Mouse (Mus musculus) limb, embryonic 11.5 days (tissue): Measurements from ENCODE around the gene Tox3. TPM values are rescaled to one million over a fixed set of nuclear protein-coding genes. Genes with fewer than 3 reads are reported as not detected.

Source experiments
- ATAC-seq: fragments of 200-750 bp; cut with Nextera tagmentation; 2 replicates; pipeline ENCODE4 v1.8.0; 2017; ENCODE audit warnings: low read depth; ENCODE audit not compliant: insufficient number of reproducible peaks, low FRiP score, low TSS enrichment
- DNase-seq: peaks from one replicate; pipeline ENCODE4 v3.0.0-alpha.2; 2015; ENCODE audit warnings: low spot score
- H3K27ac ChIP-seq: fragments of 300-500 bp; sonication (generic); replicated peaks from 2 replicates; pipeline ENCODE4 v1.5.1; 2014; ENCODE audit warnings: low read depth, mild to moderate bottlenecking, low read length
- H3K27me3 ChIP-seq: fragments of 300-500 bp; sonication (generic); 2 replicates; pipeline ENCODE4 v1.6.1; 2014; ENCODE audit warnings: mild to moderate bottlenecking, low read length, mixed read lengths; ENCODE audit not compliant: control insufficient read depth, insufficient read depth
- H3K36me3 ChIP-seq: fragments of 300-500 bp; sonication (generic); 2 replicates; pipeline ENCODE4 v1.6.1; 2014; ENCODE audit warnings: mild to moderate bottlenecking, low read length, moderate library complexity, mixed read lengths; ENCODE audit not compliant: control insufficient read depth, insufficient read depth
- H3K4me1 ChIP-seq: fragments of 300-500 bp; sonication (generic); 2 replicates; pipeline ENCODE4 v1.6.1; 2014; ENCODE audit warnings: low read length, mixed read lengths; ENCODE audit not compliant: control insufficient read depth, insufficient read depth
- H3K4me2 ChIP-seq: fragments of 300-500 bp; sonication (generic); 2 replicates; pipeline ENCODE4 v1.6.1; 2014; ENCODE audit warnings: low read depth, mild to moderate bottlenecking, moderate library complexity; ENCODE audit not compliant: severe bottlenecking
- H3K4me3 ChIP-seq: fragments of 300-500 bp; sonication (generic); 2 replicates; pipeline ENCODE4 v1.5.1; 2014; ENCODE audit warnings: low read depth, low read length
- H3K9ac ChIP-seq: fragments of 300-500 bp; sonication (generic); 2 replicates; pipeline ENCODE4 v1.6.1; 2014; ENCODE audit warnings: mild to moderate bottlenecking, low read length
- H3K9me3 ChIP-seq: fragments of 300-500 bp; sonication (generic); 2 replicates; pipeline ENCODE4 v1.6.1; 2016; ENCODE audit warnings: low read length; ENCODE audit not compliant: control insufficient read depth
- WGBS: fragments of 180-500 bp; shearing (Covaris S2); extraction: QIAGEN DNeasy Blood & Tissue Kit; methylation state at CpG from one replicate; pipeline ENCODE4 v1.1.7; 2014; 5-methylcytosine and 5-hydroxymethylcytosine counted together
- polyA plus RNA-seq: library from polyadenylated mRNA; unstranded; fragments of >200 nt; fragmentation: Nextera tagmentation; extraction: Ambion mirVana; gene quantifications from 2 replicates; pipeline ENCODE4 v1.2.1, GENCODE M21; 2014

The Tox3 gene
- polyA plus RNA-seq, 1 experiment from 2014 or later, result 8.3 TPM

DNA sequence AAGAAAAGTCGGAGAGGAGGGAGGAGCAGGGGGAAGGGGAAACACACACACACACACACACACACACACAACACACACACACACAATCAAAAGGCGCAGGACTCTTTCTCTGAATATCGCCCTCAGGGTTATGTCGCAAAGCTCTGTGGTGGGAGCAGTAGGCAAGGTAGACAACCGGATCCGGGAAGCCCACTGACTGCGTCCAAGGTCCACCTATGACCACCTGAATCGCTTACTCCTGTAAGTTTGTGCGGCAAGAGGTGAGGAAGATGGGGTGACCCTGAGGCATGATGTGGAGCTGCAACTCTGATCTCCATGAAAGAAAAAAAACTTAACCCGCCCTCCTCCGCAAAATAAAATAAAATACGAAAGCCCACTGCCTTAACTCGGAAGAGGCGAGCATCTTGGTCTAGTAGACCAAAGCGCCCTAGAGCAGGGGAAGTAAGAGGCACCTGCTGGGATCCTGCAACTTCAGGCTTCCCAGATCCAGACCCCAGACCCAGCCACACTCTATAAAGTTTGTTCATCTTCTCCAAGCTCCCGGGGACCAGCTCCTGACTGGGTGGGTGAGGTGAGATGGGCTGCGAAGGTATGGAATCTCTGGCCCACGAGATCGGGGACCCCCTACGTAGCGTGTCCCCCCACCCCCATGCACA, 1.1 kb downstream of the Tox3 start:
- no peak for DNase-seq

DNA sequence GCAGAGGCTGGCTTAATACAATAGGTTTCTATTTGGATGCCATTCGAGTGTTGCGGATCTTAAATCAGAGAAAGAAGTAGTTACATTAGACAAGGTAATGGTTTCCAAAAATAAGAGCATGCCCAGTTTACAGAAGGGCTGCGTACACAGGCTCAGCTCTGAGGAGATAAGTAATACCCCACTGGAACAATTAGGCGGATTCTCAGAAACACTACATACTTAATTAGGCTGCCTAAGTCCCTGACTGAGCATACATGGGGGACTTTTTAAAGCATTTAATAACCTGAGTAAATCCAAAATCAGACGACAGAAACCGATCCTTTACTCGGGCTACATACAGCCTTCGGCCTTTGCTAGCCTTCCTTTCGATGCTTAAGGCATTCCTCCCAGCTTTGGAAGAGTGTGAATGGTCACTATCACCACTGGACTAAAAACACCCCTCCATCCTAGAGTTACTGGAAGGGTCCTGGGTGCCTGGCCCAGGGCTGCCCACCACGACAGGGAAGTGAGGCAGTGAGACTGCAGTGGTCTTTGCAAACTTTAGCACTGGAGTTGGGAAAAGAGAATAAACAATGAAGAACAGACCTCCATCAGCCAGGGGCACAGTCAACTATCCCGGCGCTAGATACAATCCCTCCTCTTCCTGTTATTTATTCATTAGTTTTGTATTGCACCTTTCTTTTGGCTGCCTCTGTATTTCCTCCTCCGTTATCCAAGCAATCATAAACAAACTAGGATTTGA, 1.8 kb downstream of the Tox3 start:
- 46% methylated on average over 13 of the region's 13 CpGs for WGBS
- peak overlapping the region; percentile 83 for H3K4me2 ChIP-seq
- H3K36me3 ChIP-seq, result no peaks in the 10 kb centered on the region
- H3K4me3 ChIP-seq, result peak overlapping the region; percentile 63
- DNase-seq (no peak), ATAC-seq (no peak)
- H3K4me1 ChIP-seq, result peaks cover 3% of the 10 kb centered on the region; the same call in 1 of the 2 replicates
- H3K9ac ChIP-seq, result no peak overlapping the region
- no peaks in the 10 kb centered on the region for H3K9me3 ChIP-seq
- no peak overlapping the region for H3K27ac ChIP-seq
- no peaks in the 10 kb centered on the region for H3K27me3 ChIP-seq

More for the DNA sequence above, 1.1 kb downstream of the Tox3 start:
- Histone ChIP-seq H3K9me3 (no peaks in the 10 kb centered on the region), H3K27me3 (no peaks in the 10 kb centered on the region), H3K4me2 (peak overlapping the region; percentile 83), H3K4me1 (peaks cover 3% of the 10 kb centered on the region; the same call in 1 of the 2 replicates), H3K27ac (no peak overlapping the region), H3K4me3 (peak overlapping the region; percentile 63), H3K9ac (peak overlapping the region; percentile 91), H3K36me3 (no peaks in the 10 kb centered on the region)
- WGBS, result 2% methylated on average over 21 of the region's 21 CpGs
- ATAC-seq, result 0 out of 2 replicates have a peak, but pooled peaks have one; percentile 16

DNA sequence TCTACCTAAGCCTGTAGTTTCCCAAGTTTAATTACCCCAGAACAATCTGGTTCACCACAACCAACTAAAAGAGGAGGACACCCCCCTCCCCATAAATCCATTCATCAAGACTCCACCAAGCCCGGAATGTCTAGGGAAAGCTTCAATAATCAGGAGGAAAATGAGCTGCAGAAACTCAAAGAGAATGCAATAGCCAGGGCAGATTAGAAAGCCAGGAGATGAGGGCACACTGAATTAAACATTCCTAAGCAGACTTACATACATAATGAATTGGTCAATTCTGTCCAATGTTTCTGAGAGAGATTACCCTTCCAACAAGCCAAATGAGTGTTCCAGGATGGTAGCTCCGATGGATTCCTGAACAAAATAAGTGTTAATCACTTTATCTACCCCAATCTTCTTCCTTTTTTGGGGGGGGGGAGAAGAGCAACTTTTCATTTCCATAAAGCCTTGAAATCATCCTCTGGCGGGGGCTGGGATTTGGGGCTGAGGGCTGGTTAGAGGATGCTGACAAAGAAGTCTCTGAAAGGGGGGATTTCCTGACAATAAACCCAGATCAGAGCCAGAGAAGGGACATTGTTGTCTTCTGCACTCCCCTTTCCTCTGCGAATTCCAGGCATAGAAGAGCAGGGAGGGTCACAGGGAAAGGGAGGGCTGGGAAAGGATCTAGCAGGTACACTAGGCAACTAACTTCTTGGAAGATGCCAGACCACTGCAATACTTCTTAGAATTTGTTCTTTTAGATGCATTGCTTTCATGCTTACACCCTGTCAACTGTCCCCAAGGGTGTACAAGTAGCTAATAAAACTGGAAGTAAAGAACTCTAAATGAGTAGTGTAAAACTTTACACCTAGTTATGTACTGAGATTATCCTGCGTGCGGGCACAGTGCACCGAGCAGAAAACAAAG, 17.5 kb downstream of the Tox3 start:
- ATAC-seq (no peak), DNase-seq (no peak)
- no peaks in the 10 kb centered on the region for H3K27me3 ChIP-seq
- no peaks in the 10 kb centered on the region for H3K4me1 ChIP-seq
- H3K4me2 ChIP-seq, result no peak overlapping the region
- no peaks in the 10 kb centered on the region for H3K36me3 ChIP-seq
- no peak overlapping the region for H3K4me3 ChIP-seq
- no peak overlapping the region for H3K27ac ChIP-seq
- no peaks in the 10 kb centered on the region for H3K9me3 ChIP-seq
- no peak overlapping the region for H3K9ac ChIP-seq
- WGBS, result 75% methylated on average over 7 of the region's 7 CpGs

GRCm38 (mm10) chr8:90323824-90324223, 24.3 kb downstream of the Tox3 start:
- Histone ChIP-seq H3K9me3 (no peaks in the 10 kb centered on the region), H3K36me3 (no peaks in the 10 kb centered on the region), H3K9ac (no peak overlapping the region), H3K4me3 (no peak overlapping the region), H3K27me3 (no peaks in the 10 kb centered on the region), H3K4me2 (no peak overlapping the region), H3K27ac (no peak overlapping the region), H3K4me1 (no peaks in the 10 kb centered on the region)
- WGBS, result 19% methylated on average over 4 of the region's 4 CpGs
- ATAC-seq (no peak), DNase-seq (no peak)

DNA sequence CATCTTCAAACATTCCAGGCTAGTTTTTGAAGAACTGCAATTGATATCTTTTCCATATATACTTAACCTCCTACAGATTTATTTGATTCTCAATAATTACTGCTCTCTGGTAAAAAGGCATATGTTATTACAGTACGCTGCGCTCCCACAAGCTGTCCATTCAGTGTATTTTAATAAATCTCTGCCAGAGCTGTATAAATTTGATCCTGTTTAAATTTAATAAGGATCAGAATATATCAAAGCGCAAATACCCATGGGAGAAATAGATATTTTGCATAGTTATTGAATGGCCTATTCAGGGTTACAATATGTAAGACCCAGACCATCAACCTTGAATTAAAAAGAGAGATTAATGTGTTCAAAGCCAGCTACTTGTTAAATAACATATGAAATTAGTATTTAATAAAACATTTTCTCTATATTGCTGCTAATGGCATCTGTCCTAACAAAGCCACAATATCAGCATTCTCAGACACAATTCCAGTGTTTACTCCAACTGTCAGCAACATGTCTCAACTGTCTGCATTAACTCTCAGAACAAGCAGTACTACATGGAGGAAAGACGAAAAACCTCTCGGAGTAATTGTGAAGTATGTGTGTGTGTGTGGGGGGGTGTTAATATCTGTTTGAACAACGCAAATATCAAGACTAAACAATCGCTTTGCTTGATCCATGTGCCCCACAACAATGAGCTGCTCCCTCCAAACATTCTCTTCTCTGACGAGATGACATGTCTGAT, 25.3 kb downstream of the Tox3 start:
- no peak for ATAC-seq
- WGBS, result 78% methylated on average over 8 of the region's 8 CpGs

GRCm38 (mm10) chr8:90321255-90321654, 26.9 kb downstream of the Tox3 start:
- Histone ChIP-seq H3K9ac (no peak overlapping the region), H3K4me1 (no peaks in the 10 kb centered on the region), H3K4me2 (no peak overlapping the region), H3K27me3 (no peaks in the 10 kb centered on the region), H3K4me3 (no peak overlapping the region), H3K9me3 (no peaks in the 10 kb centered on the region), H3K27ac (no peak overlapping the region), H3K36me3 (no peaks in the 10 kb centered on the region)
- ATAC-seq (no peak), DNase-seq (no peak)
- 90% methylated on average over 1 of the region's 1 CpGs for WGBS

More for the DNA sequence above, 25.3 kb downstream of the Tox3 start:
- H3K27me3 ChIP-seq, result no peaks in the 10 kb centered on the region
- H3K27ac ChIP-seq, result no peak overlapping the region
- no peaks in the 10 kb centered on the region for H3K9me3 ChIP-seq
- no peak overlapping the region for H3K9ac ChIP-seq
- H3K4me1 ChIP-seq, result no peaks in the 10 kb centered on the region
- DNase-seq, result no peak
- no peak overlapping the region for H3K4me3 ChIP-seq
- no peak overlapping the region for H3K4me2 ChIP-seq
- no peaks in the 10 kb centered on the region for H3K36me3 ChIP-seq

GRCm38 (mm10) chr8:90314312-90314711, 33.8 kb downstream of the Tox3 start:
- DNase-seq (no peak), ATAC-seq (no peak)
- 93% methylated on average over 7 of the region's 7 CpGs for WGBS
- H3K9me3 ChIP-seq, result no peaks in the 10 kb centered on the region
- H3K27ac ChIP-seq, result no peak overlapping the region
- no peaks in the 10 kb centered on the region for H3K36me3 ChIP-seq
- H3K27me3 ChIP-seq, result no peaks in the 10 kb centered on the region
- H3K4me1 ChIP-seq, result no peaks in the 10 kb centered on the region
- H3K9ac ChIP-seq, result no peak overlapping the region
- no peak overlapping the region for H3K4me2 ChIP-seq
- no peak overlapping the region for H3K4me3 ChIP-seq

GRCm38 (mm10) chr8:90302951-90303350, 45.2 kb downstream of the Tox3 start:
- Histone ChIP-seq H3K27ac (no peak overlapping the region), H3K4me2 (no peak overlapping the region), H3K4me3 (no peak overlapping the region), H3K4me1 (no peaks in the 10 kb centered on the region), H3K27me3 (no peaks in the 10 kb centered on the region), H3K9ac (no peak overlapping the region), H3K36me3 (no peaks in the 10 kb centered on the region), H3K9me3 (peaks cover 3% of the 10 kb centered on the region; the same call in 1 of the 2 replicates)
- ATAC-seq, result no peak
- WGBS, result 84% methylated on average over 12 of the region's 12 CpGs
- peak; percentile 14 for DNase-seq
